Comparison of ENCODE assay signal across 8 mouse cellular contexts in the genomic region with DNA sequence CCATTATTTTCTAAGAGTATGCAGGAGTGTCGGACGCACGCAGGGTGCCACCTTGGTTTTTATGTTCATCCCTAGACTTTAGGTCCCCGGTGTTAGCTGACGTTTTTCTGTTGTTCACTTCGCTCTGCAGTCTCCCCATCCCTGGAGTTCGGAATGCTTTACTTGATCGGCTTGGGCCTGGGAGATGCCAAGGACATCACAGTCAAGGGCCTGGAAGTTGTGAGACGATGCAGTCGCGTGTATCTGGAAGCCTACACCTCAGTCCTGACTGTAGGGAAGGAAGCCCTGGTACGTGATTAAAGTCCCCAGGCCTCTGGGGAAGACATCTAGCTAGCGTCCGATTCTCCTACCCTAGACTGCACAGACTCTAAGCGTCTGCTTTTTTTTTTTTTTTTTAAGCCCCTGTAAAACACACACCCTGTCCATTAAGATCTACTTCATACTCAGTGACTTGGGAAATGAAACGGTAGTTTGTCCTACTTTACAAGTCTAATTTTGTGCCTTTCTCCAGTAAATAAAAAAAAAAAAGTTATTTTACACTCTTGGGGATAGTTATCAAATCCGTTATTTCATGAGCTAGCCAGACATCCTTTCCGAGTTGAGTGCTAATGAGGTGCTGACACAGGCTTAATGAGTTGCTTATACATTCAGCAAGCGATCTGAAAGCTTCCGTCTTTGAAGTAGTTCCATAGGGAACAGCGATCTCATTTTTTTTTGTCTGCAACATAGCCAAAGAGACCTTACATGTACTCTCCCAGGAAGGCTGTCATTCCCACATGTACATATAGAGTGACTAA. TPM values are rescaled to one million over a fixed set of nuclear protein-coding genes. Genes with fewer than 3 reads are reported as not detected.
DNase-seq lines count a peak whose midpoint lies in the region; ATAC-seq and TF ChIP-seq lines count a peak whose summit lies in the region.

No protein-coding gene starts in this region.

- no peaks in the 10 kb centered on the region for H3K4me1 ChIP-seq in kidney, postnatal 0 days (replicated peaks; ENCODE audit: insufficient read depth, low read length)
- H3K4me1 ChIP-seq in MEL (ENCODE audit: control insufficient read depth in 1 of 2, insufficient read depth in 2 of 2, low read length in 2 of 2) = peaks cover 2 to 9% of the 10 kb centered on the region in 2 experiments; a peak in 3 of 4 replicates
- H3K4me1 ChIP-seq in hindbrain, embryonic 16.5 days (ENCODE audit: control insufficient read depth, insufficient read depth, low read depth, low read length) = peaks cover 2% of the 10 kb centered on the region; the same call in 1 of the 2 replicates
- peaks cover 11% of the 10 kb centered on the region for H3K4me1 ChIP-seq in midbrain, embryonic 10.5 days

- peak; percentile 29 for DNase-seq in kidney, postnatal 0 days (ENCODE audit: low spot score)
- no peak for DNase-seq in kidney, postnatal 25 days
- peak; percentile 60 for DNase-seq in MEL (ENCODE audit: low read depth, low spot score)
- no peak for DNase-seq in midbrain, embryonic 10.5 days (ENCODE audit: low spot score)
- no peak for DNase-seq in urinary bladder, adult 18-20 months (ENCODE audit: low spot score in 2 of 2)
- no peak for DNase-seq in layer of hippocampus, adult 9-11 months

- 0 out of 4 replicates have a peak, but pooled peaks of 1 of the 2 experiments have one; percentile 2 for TF ChIP-seq EP300 in MEL (IDR thresholded peaks at IDR 0.05; ENCODE audit: low read depth in 1 of 2, low read length in 2 of 2)

- ATAC-seq in kidney, postnatal 0 days (replicated peaks; ENCODE audit: low FRiP score, low read depth) = peak; percentile 27
- ATAC-seq in common myeloid progenitor, adult 5-6 weeks (replicated peaks; ENCODE audit: low read depth, poor library complexity, severe bottlenecking) = peak; percentile 48
- ATAC-seq in hindbrain, embryonic 16.5 days = peak; percentile 80

- H3K4me2 ChIP-seq in kidney, postnatal 0 days (ENCODE audit: low read length) = peak overlapping the region; percentile 73
- H3K4me2 ChIP-seq in hindbrain, embryonic 16.5 days (ENCODE audit: low read length) = peak overlapping the region; percentile 70

- 4% methylated on average over 21 of the region's 21 CpGs for WGBS in kidney, postnatal 0 days
- 2% methylated on average over 21 of the region's 21 CpGs for WGBS in hindbrain, embryonic 16.5 days
- WGBS in midbrain, embryonic 10.5 days = 9% methylated on average over 21 of the region's 21 CpGs

- H3K4me3 ChIP-seq in kidney, postnatal 0 days (replicated peaks; ENCODE audit: low read depth, low read length) = peak overlapping the region; percentile 69
- peak overlapping the region; percentile 82 to 98 for H3K4me3 ChIP-seq in MEL (ENCODE audit: control insufficient read depth in 1 of 2, insufficient read depth in 1 of 2, low read depth in 2 of 2, low read length in 2 of 2)
- H3K4me3 ChIP-seq in hindbrain, embryonic 16.5 days (ENCODE audit: low read length) = peak overlapping the region; percentile 74
- H3K4me3 ChIP-seq in midbrain, embryonic 10.5 days = peak overlapping the region; percentile 83

- H3K27ac ChIP-seq in kidney, postnatal 0 days = peak overlapping the region; percentile 21; the same call in 1 of the 2 replicates
- H3K27ac ChIP-seq in MEL (ENCODE audit: control insufficient read depth, low read depth, low read length) = peak overlapping the region; percentile 68
- peak overlapping the region; percentile 89 for H3K27ac ChIP-seq in hindbrain, embryonic 16.5 days (ENCODE audit: low read depth, low read length)
- H3K27ac ChIP-seq in midbrain, embryonic 10.5 days (replicated peaks) = peak overlapping the region; percentile 91

- H3K9me3 ChIP-seq in kidney, postnatal 0 days (replicated peaks; ENCODE audit: low read length) = no peaks in the 10 kb centered on the region
- no peaks in the 10 kb centered on the region for H3K9me3 ChIP-seq in MEL (replicated peaks; ENCODE audit: insufficient read depth, low read length)
- no peaks in the 10 kb centered on the region for H3K9me3 ChIP-seq in hindbrain, embryonic 16.5 days (ENCODE audit: control insufficient read depth, low read length)
- H3K9me3 ChIP-seq in midbrain, embryonic 10.5 days (replicated peaks) = no peaks in the 10 kb centered on the region

- H3K9ac ChIP-seq in kidney, postnatal 0 days (ENCODE audit: low read depth, low read length) = peak overlapping the region; percentile 59
- H3K9ac ChIP-seq in MEL (ENCODE audit: control insufficient read depth, low read depth, low read length, poor library complexity, severe bottlenecking) = peak overlapping the region; percentile 94
- peak overlapping the region; percentile 86 for H3K9ac ChIP-seq in hindbrain, embryonic 16.5 days (ENCODE audit: low read depth, low read length)

- TF ChIP-seq RAD21 in MEL (IDR thresholded peaks at IDR 0.05; ENCODE audit: low read depth, low read length) = no peak

- no peaks in the 10 kb centered on the region for H3K36me3 ChIP-seq in kidney, postnatal 0 days (ENCODE audit: insufficient read depth, low read length)
- H3K36me3 ChIP-seq in MEL (ENCODE audit: control insufficient read depth in 1 of 2, insufficient read depth in 2 of 2, low read length in 2 of 2) = peaks cover 17 to 29% of the 10 kb centered on the region in 2 experiments
- no peaks in the 10 kb centered on the region for H3K36me3 ChIP-seq in hindbrain, embryonic 16.5 days (ENCODE audit: control insufficient read depth, insufficient read depth, low read length)
- H3K36me3 ChIP-seq in midbrain, embryonic 10.5 days = peaks cover 11% of the 10 kb centered on the region

- peaks cover 21% of the 10 kb centered on the region for H3K79me2 ChIP-seq in MEL (ENCODE audit: control insufficient read depth, insufficient read depth, low read length, poor library complexity)

- peak in 1 of 2 experiments; percentile 3; a peak in 1 of 4 replicates for TF ChIP-seq POLR2A in MEL (IDR thresholded peaks at IDR 0.05; ENCODE audit: control insufficient read depth in 1 of 2, insufficient read depth in 1 of 2, low read depth in 1 of 2, low read length in 2 of 2, poor library complexity in 1 of 2)

- no peak for TF ChIP-seq CTCF in kidney, postnatal 0 days (IDR thresholded peaks at IDR 0.05; ENCODE audit: low read depth)
- no peak for TF ChIP-seq CTCF in MEL (IDR thresholded peaks at IDR 0.05 in 2 of 3, conservative IDR thresholded peaks at IDR 0.05 in 1 of 3; ENCODE audit: control insufficient read depth in 1 of 3, insufficient read depth in 1 of 3, low read depth in 2 of 3, low read length in 3 of 3, poor library complexity in 1 of 3, severe bottlenecking in 1 of 3)

- no peaks in the 10 kb centered on the region for H3K27me3 ChIP-seq in kidney, postnatal 0 days (ENCODE audit: insufficient read depth, low read length)
- H3K27me3 ChIP-seq in MEL (ENCODE audit: control insufficient read depth in 1 of 2, insufficient read depth in 2 of 2, low read length in 2 of 2) = no peaks in the 10 kb centered on the region
- no peaks in the 10 kb centered on the region for H3K27me3 ChIP-seq in hindbrain, embryonic 16.5 days (replicated peaks; ENCODE audit: control insufficient read depth, insufficient read depth, low read length)
- no peaks in the 10 kb centered on the region for H3K27me3 ChIP-seq in midbrain, embryonic 10.5 days (ENCODE audit: low read depth, poor library complexity, severe bottlenecking)

TF ChIP-seq in MEL, 35 proteins besides CTCF, POLR2A, EP300 and RAD21:
- TF ChIP-seq ZNF384 (IDR thresholded peaks at IDR 0.05; ENCODE audit: low read depth, low read length) = peak; percentile 83
- TF ChIP-seq SMC3 (IDR thresholded peaks at IDR 0.05; ENCODE audit: low read depth, low read length) = 0 out of 2 replicates have a peak, but pooled peaks have one; percentile 2
- TF ChIP-seq MAFK (IDR thresholded peaks at IDR 0.05; ENCODE audit: borderline replicate concordance, low read depth, low read length) = 0 out of 2 replicates have a peak, but pooled peaks have one; percentile 21
- peak; percentile 28; the same call in 1 of the 2 replicates for TF ChIP-seq SIN3A (IDR thresholded peaks at IDR 0.05; ENCODE audit: low read length)
- TF ChIP-seq RCOR1 (IDR thresholded peaks at IDR 0.05; ENCODE audit: low read depth, low read length) = 0 out of 2 replicates have a peak, but pooled peaks have one; percentile 12
- no peak for TF ChIP-seq USF2 (IDR thresholded peaks at IDR 0.05; ENCODE audit: borderline replicate concordance in 1 of 2, insufficient read depth in 1 of 2, low read depth in 1 of 2, low read length in 2 of 2)
TF ChIP-seq in MEL: peak in this region for 5.

RNA-seq across cellular contexts. Expression of gene Dph5, which starts 0.9 kb away (rescaled TPM):
- polyA plus RNA-seq in kidney, postnatal 0 days (2015; fragmentation: Nextera tagmentation; extraction: Ambion mirVana) = 21.3 and 21.9 TPM in 2 replicates
- total RNA-seq in MEL (2012; rRNA removed) = 45.8 and 48.6 TPM in 2 replicates
- polyA plus RNA-seq in MEL (2012; ENCODE audit: insufficient read depth in 1 of 2, insufficient read length in 2 of 2, low read depth in 1 of 2, low replicate concordance in 2 of 2, missing spikeins in 1 of 2) = 10 to 100 TPM in 1 of 2 experiments, not detected in 1; 34.9 TPM
- total RNA-seq in common myeloid progenitor, adult 5-6 weeks (2017) = 66.7 and 76.1 TPM in 2 replicates
- polyA plus RNA-seq in hindbrain, embryonic 16.5 days (2015; fragmentation: Nextera tagmentation; extraction: Ambion mirVana) = 25.0 and 26.9 TPM in 2 replicates
- polyA plus RNA-seq in midbrain, embryonic 10.5 days (2016; fragmentation: Nextera tagmentation; extraction: Ambion mirVana) = 29.5 and 31.0 TPM in 2 replicates

Comparison
In these comparisons a context has a peak if more than half of its experiments do, and no peak if none do; other contexts are left out.
1. DNase-seq: peak in kidney, postnatal 0 days (single experiment) and MEL (single experiment); none in kidney, postnatal 25 days (0 of 2), midbrain, embryonic 10.5 days (single experiment), urinary bladder, adult 18-20 months (0 of 2) and layer of hippocampus, adult 9-11 months (single experiment).
2. ATAC-seq: peak in every context shown above with its lines; median percentile 80 in hindbrain, embryonic 16.5 days; 48 in common myeloid progenitor, adult 5-6 weeks; 27 in kidney, postnatal 0 days.
3. H3K27ac ChIP-seq: peak in every context shown above with its lines; median percentile 91 in midbrain, embryonic 10.5 days; 89 in hindbrain, embryonic 16.5 days; 68 in MEL; 21 in kidney, postnatal 0 days.
4. Peak in every context shown above with its lines, with median percentiles within 50 percentile points of each other: H3K4me3 ChIP-seq and H3K9ac ChIP-seq.